Mouse (Mus musculus) heart, embryonic 16.5 days (tissue): ENCODE data around the gene Spcs2. TPM values are rescaled to one million over a fixed set of nuclear protein-coding genes. Genes with fewer than 3 reads are reported as not detected.
A peak's percentile ranks its signal among the peaks of the same experiment; 100 is the strongest.

Experiments used
- ATAC-seq: fragments of 200-750 bp; cut with Nextera tagmentation; replicated peaks from 2 replicates; pipeline ENCODE4 v1.8.0; 2017; ENCODE audit warnings: moderate number of reproducible peaks; ENCODE audit not compliant: insufficient read depth, low FRiP score; ENCODE audit errors: extremely low read depth
- H3K27ac ChIP-seq: fragments of 300-500 bp; sonication (generic); 2 replicates; pipeline ENCODE4 v1.5.1; 2014; ENCODE audit warnings: mild to moderate bottlenecking, low read length, control low read depth, moderate library complexity
- H3K27me3 ChIP-seq: fragments of 300-500 bp; sonication (generic); 2 replicates; pipeline ENCODE4 v1.6.1; 2014; ENCODE audit warnings: low read length, mixed read lengths; ENCODE audit not compliant: control insufficient read depth, insufficient read depth
- H3K36me3 ChIP-seq: fragments of 300-500 bp; sonication (generic); 2 replicates; pipeline ENCODE4 v1.6.1; 2014; ENCODE audit not compliant: control insufficient read depth, insufficient read depth
- H3K4me1 ChIP-seq: fragments of 300-500 bp; sonication (generic); 2 replicates; pipeline ENCODE4 v1.6.1; 2014; ENCODE audit warnings: low read length, mixed read lengths; ENCODE audit not compliant: control insufficient read depth, insufficient read depth
- H3K4me2 ChIP-seq: fragments of 300-500 bp; sonication (generic); 2 replicates; pipeline ENCODE4 v1.6.1; 2014; ENCODE audit warnings: low read depth, mild to moderate bottlenecking, control low read depth, low read length
- H3K4me3 ChIP-seq: fragments of 300-500 bp; sonication (generic); 2 replicates; pipeline ENCODE4 v1.5.1; 2014; ENCODE audit warnings: mild to moderate bottlenecking, control low read depth, low read length
- H3K9ac ChIP-seq: fragments of 300-500 bp; sonication (generic); 2 replicates; pipeline ENCODE4 v1.6.1; 2014; ENCODE audit warnings: low read length, control low read depth
- H3K9me3 ChIP-seq: fragments of 300-500 bp; sonication (generic); replicated peaks from 2 replicates; pipeline ENCODE4 v1.6.1; 2016; ENCODE audit warnings: low read length; ENCODE audit not compliant: control insufficient read depth
- WGBS: fragments of 180-500 bp; shearing (Covaris S2); extraction: QIAGEN DNeasy Blood & Tissue Kit; methylation state at CpG from one replicate; pipeline ENCODE4 v1.1.7; 2014; 5-methylcytosine and 5-hydroxymethylcytosine counted together
- polyA plus RNA-seq: library from polyadenylated mRNA; unstranded; fragments of >200 nt; fragmentation: Nextera tagmentation; extraction: Ambion mirVana; gene quantifications from 2 replicates; pipeline ENCODE4 v1.2.1, GENCODE M21; 2015

The Spcs2 gene
- polyA plus RNA-seq, 1 experiment from 2014 or later, result 224 TPM

- Histone ChIP-seq H3K4me1 (peaks cover 5% of the 10 kb centered on the region), H3K27ac (no peak overlapping the region), H3K9me3 (no peaks in the 10 kb centered on the region), H3K4me2 (no peak overlapping the region), H3K9ac (no peak overlapping the region), H3K4me3 (no peak overlapping the region), H3K36me3 (no peaks in the 10 kb centered on the region), H3K27me3 (peaks cover 2% of the 10 kb centered on the region; the same call in 1 of the 2 replicates)
- WGBS, result 32% methylated on average over 5 of the region's 5 CpGs
- no peak for ATAC-seq
These were observed 12.6 kb upstream of the Spcs2 start for GRCm38 (mm10) chr7:99875891-99876290.

DNA sequence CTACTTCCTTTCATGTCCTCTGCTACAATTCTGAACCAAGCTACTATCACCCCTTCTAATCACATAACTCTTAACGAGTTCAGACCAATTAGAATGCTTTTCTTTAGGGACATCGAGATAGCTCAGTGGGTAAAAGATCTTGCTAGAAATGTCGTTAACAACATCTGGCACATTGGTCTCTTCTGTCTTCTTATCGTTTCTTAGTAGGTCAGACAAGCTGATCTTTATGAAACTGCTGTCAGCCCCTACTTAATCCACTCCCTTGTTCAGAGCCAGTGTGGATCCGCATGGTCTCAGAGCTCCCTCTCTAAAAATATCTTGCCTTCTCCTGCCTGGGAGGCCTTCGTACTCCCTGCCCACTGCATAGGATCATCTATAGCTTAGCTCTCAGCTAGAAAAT, 10.7 kb upstream of the Spcs2 start:
- 37% methylated on average over 6 of the region's 6 CpGs for WGBS
- Histone ChIP-seq H3K4me1 (peaks cover 5% of the 10 kb centered on the region), H3K9ac (0 out of 2 replicates have a peak overlapping the region, but pooled peaks have one; percentile 12), H3K4me3 (no peak overlapping the region), H3K4me2 (no peak overlapping the region), H3K27me3 (peaks cover 2% of the 10 kb centered on the region; the same call in 1 of the 2 replicates), H3K9me3 (no peaks in the 10 kb centered on the region), H3K27ac (no peak overlapping the region), H3K36me3 (no peaks in the 10 kb centered on the region)
- ATAC-seq, result no peak

DNA sequence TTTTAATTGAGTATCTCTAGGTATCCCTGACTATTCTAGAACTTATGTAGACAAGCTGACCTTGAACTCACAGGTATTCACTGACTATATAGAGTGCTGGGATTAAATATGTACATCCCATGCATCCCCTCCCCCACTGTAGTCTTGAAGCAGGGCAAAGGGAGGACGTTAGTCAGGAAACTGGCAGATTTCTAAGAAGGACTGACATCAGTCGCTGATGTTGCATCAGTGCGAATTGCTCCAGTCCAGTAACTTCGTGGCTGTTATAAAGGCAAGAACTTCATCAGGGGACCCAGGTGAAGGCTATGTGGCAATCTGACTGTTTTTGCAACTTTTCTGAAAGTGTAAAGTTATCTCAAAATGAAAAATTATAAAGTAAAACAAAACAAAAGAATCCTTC, 6.0 kb upstream of the Spcs2 start:
- no peak overlapping the region for H3K4me2 ChIP-seq
- no peak overlapping the region for H3K4me3 ChIP-seq
- 65% methylated on average over 4 of the region's 4 CpGs for WGBS
- no peak overlapping the region for H3K27ac ChIP-seq
- no peak for ATAC-seq
- no peaks in the 10 kb centered on the region for H3K36me3 ChIP-seq
- no peak overlapping the region for H3K9ac ChIP-seq
- H3K4me1 ChIP-seq, result peaks cover 15% of the 10 kb centered on the region
- no peaks in the 10 kb centered on the region for H3K9me3 ChIP-seq
- H3K27me3 ChIP-seq, result no peaks in the 10 kb centered on the region

DNA sequence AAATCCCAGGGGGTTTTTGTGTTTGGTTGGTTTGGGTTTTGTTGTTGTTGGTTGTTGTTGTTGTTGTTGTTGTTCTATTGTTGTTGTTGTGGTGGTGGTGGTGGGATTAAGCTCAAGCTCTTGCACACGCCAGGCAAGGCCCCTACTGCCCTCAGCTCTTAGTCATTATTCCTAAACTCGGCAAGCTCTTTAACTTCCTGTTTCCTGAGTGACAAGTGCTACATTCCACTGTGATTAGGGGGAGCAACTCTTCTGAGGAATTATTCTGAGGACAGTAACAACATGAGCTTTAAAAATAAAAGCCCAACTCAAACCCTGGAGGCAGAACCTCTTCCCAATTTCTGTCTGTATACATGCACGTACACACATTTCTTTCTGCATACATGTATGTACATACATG, 2.0 kb upstream of the Spcs2 start:
- peak overlapping the region; percentile 60 for H3K27ac ChIP-seq
- 26% methylated on average over 3 of the region's 3 CpGs for WGBS
- peaks cover 11% of the 10 kb centered on the region for H3K4me1 ChIP-seq
- H3K9ac ChIP-seq, result no peak overlapping the region
- no peaks in the 10 kb centered on the region for H3K27me3 ChIP-seq
- peak; percentile 71; the same call in 1 of the 2 replicates for ATAC-seq
- H3K4me3 ChIP-seq, result no peak overlapping the region
- no peak overlapping the region for H3K4me2 ChIP-seq
- no peaks in the 10 kb centered on the region for H3K9me3 ChIP-seq
- no peaks in the 10 kb centered on the region for H3K36me3 ChIP-seq

- no peak for ATAC-seq
These were observed 1.2 kb upstream of the Spcs2 start for GRCm38 (mm10) chr7:99864241-99865028.

GRCm38 (mm10) chr7:99858813-99859585, 4.3 kb downstream of the Spcs2 start, which contains the start of gene Xrra1:
Gene Xrra1 (plus strand): TSS chr7:99859116.
- H3K9me3 ChIP-seq, result no peaks in the 10 kb centered on the region
- H3K4me1 ChIP-seq, result peaks cover 21% of the 10 kb centered on the region
- under 1% methylated on average over 42 of the region's 42 CpGs for WGBS
- no peaks in the 10 kb centered on the region for H3K27me3 ChIP-seq
- peak within 1 kb of the TSS; percentile 89 for H3K4me2 ChIP-seq
- H3K27ac ChIP-seq, result peak within 1 kb of the TSS; percentile 33
- peak; percentile 98 for ATAC-seq
- peak within 1 kb of the TSS; percentile 81 for H3K9ac ChIP-seq
- peaks cover 5% of the 10 kb centered on the region; the same call in 1 of the 2 replicates for H3K36me3 ChIP-seq
- H3K4me3 ChIP-seq, result peak within 1 kb of the TSS; percentile 78

More at GRCm38 (mm10) chr7:99864241-99865028, 1.2 kb upstream of the Spcs2 start:
- 67% methylated on average over 11 of the region's 11 CpGs for WGBS
- no peaks in the 10 kb centered on the region for H3K9me3 ChIP-seq
- H3K9ac ChIP-seq, result no peak overlapping the region
- H3K27me3 ChIP-seq, result no peaks in the 10 kb centered on the region
- H3K4me3 ChIP-seq, result no peak overlapping the region
- H3K27ac ChIP-seq, result no peak overlapping the region
- peaks cover 11% of the 10 kb centered on the region for H3K4me1 ChIP-seq
- no peak overlapping the region for H3K4me2 ChIP-seq
- no peaks in the 10 kb centered on the region for H3K36me3 ChIP-seq

DNA sequence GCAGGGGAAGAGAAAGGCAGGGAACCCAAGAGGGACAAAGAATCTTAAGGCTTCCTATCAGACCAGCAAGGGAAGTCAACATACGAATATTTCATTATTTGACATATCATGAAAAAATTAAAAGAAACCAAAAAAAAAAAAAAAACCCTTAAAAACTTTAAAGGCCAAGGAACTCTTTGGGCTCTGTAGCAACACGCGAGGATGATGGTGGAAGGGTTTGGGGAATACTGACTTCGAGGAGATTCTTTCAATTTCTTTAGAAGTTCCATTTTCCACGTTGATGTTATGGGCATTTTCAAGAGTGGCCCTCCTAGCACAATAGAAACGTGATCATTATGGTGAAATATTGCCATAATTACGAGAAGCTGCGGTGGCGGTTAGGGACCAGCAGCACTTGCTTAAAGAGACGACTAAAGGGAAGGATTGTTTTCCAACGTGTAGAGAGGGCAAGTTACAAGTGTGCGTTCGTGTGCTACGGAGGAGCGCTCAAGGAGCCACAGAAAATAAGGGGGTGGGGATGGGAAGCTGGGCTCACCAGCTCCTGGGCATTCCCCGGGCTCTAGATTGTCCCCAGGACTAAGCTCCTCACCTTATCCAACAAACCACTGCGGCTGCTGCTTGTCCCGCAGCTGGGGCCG, 5.0 kb downstream of the Spcs2 start:
- Histone ChIP-seq H3K27me3 (no peaks in the 10 kb centered on the region), H3K4me3 (peak overlapping the region; percentile 78), H3K36me3 (peaks cover 8% of the 10 kb centered on the region; the same call in 1 of the 2 replicates), H3K4me1 (peaks cover 21% of the 10 kb centered on the region), H3K9ac (peak overlapping the region; percentile 81), H3K9me3 (no peaks in the 10 kb centered on the region), H3K27ac (peak overlapping the region; percentile 33), H3K4me2 (peak overlapping the region; percentile 74)
- WGBS, result under 1% methylated on average over 19 of the region's 19 CpGs
- ATAC-seq, result peak; percentile 26

GRCm38 (mm10) chr7:99856266-99856861, 6.9 kb downstream of the Spcs2 start:
- 0 out of 2 replicates have a peak overlapping the region, but pooled peaks have one; percentile 3 for H3K4me3 ChIP-seq
- no peak overlapping the region for H3K9ac ChIP-seq
- H3K27ac ChIP-seq, result peak overlapping the region; percentile 3; the same call in 1 of the 2 replicates
- no peak for ATAC-seq
- H3K9me3 ChIP-seq, result no peaks in the 10 kb centered on the region
- 0 out of 2 replicates have a peak overlapping the region, but pooled peaks have one; percentile 5 for H3K4me2 ChIP-seq
- WGBS, result 74% methylated on average over 14 of the region's 14 CpGs
- no peaks in the 10 kb centered on the region for H3K27me3 ChIP-seq
- peaks cover 21% of the 10 kb centered on the region for H3K4me1 ChIP-seq
- H3K36me3 ChIP-seq, result peaks cover 8% of the 10 kb centered on the region; the same call in 1 of the 2 replicates
